Mouse (Mus musculus): ENCODE measurements around the gene Synrg.

Gene Synrg

DNA sequence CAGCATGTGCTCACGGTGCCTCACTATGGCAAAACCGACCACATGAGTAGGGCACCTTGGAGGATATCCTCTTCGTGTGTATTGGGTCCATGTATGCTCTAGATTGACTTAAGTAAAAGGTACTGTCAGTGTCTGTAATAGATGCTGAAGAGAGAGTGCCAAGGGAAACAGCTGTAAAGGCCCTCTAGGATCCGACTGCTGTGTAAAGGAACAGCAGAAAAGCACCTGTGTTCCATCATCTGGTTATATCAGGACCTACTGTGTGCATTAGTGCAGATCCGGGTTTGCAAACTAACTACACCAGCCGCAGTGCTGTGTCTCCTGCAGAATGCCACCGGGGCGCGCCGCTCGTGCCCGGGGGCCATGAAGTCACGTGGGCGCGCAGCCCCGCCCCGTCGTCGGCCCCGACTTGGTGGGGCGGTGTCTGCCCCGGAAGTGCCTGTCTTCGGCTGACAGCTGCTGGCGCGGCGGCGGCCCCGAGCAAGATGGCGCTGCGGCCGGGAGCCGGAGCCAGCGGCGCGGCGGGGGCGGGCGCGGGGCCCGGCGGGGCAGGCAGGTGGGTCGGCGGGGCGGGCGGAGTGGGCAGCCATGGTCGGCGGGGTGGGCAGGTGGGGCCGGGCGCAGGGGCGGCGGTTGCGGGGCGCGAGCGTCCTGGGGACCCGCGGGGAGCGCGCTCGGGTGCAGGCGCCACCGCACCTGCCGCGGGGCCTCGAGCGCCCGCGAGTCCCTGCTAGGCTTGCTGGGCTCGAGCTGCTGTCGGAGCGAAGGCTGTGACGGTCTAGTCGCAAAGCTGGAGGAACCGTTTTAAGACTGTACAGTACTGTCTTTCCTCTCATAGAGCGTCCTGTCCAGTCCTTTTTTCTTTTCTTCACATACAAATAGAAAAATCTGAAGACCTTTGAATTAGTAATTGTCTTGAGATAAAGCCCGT is at the start of gene Synrg:
Gene Synrg, plus strand, starts transcription at position 438 of the 931 bp plus-strand sequence.
- in situ Hi-C loops (cut with MboI; ENCODE audit: low sequenced_read_pairs), result no loop called here

DNA sequence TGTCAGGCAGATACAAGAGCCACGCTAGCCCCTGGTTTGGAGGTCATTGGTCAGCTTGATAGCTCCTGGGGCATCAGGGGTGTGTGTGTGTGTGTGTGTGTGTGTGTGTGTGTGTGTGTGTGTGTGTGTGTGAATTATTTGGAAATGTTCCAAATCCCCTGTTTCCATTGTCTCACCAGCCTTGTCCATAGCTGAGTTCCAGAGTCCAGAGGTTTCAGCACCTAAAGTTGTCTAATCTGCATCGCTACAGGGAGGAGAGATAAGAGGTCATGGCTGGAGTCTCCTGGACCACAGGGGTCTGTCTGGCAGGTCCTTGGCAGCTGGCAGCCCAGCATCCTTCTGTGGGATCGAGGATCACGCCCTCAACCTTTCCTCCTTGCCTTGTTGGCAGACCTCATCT is 49.7 kb upstream of the Synrg start:
- in situ Hi-C loops (cut with MboI; ENCODE audit: low sequenced_read_pairs), result no loop called here

DNA sequence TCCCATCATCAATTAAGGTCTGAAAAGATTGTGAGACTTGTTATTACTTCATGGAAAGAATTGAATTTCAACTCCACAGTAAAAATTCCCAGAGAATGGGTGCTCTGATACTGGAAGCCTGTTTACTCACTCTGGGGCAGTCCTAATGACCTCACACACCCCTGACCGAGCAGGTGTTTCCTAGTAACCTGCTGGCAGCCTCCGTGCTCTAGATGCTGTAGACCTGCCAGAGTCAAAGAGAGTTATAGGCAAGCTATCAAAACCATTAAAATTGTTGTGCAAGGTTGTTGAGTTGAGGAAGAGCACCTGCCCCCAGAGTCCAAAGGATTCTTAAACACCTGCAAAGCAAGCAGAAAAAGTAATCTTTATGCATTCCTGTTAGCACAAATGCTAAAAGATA is 41.6 kb upstream of the Synrg start:
- in situ Hi-C loops (cut with MboI; ENCODE audit: low sequenced_read_pairs), result no loop called here

DNA sequence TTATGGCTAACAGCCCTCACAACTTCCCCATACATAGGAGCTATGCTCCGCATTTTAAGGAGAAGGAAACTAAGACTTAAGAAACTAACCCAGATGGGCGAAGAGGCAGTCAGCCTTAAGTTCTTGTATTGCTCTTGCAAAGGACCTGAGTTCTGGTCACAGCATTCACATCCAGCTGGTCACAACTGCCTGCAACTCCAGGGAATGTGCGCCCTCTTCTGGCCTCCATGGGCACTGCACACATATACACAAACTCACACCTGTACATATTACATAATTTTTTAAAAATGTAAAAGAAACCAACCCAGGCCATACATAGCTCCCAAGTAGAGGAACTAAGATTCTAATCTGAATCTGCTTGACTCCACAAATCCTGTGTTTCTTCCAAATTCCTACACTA is 37.1 kb upstream of the Synrg start:
- in situ Hi-C loops (cut with MboI; ENCODE audit: low sequenced_read_pairs), result no loop called here

DNA sequence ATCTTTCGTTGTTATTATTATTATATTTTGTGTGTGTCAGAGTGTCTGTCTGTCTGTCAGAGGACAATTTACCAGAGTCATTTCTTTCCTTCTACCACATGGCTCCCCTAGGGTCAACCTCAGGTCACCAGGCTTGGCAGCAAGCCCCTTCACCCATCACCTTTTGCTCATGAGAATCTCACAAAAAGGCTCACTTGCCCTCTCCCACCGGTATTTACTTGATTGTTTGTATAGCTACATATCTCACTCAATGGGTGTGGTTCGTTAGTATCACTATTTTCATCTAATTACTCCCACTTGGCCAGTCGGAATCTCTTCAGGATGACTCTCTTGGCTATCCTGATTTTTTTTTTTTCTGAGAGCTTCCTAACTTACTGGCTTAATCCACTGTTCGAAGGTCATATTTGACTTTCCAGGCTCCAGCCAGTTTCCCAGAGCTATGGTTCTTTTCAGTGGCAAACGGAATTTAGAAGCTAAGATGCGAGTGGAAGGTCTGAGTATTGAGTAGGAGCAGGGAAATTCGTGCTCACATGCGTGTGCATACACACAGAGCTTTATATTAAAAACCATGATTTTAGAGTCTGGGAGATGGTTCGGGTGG is 31.6 kb upstream of the Synrg start:
- in situ Hi-C loops (cut with MboI; ENCODE audit: low sequenced_read_pairs), result loop anchor here (10.0 kb wide), 1 partner anchor 128 kb away; no protein-coding TSS in a partner anchor

DNA sequence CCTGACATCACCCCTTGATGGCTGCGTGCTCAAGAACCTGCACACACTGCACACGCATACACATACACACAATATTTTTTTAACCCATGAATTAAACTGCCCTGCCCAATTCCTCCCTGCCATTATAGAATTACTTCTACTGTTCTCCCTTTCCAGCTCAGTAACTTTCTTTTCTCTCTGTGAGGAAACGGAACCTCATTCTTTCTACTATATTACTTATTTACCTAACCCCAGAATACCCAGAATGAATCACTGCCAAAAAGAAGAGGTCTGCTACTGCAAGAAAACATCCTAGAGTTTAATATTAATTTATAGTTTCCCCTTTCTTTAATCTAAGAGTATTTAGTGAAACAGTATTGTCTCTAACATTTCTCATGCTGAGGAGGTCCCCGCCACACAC is 30.9 kb upstream of the Synrg start:
- in situ Hi-C loops (cut with MboI; ENCODE audit: low sequenced_read_pairs), result loop anchor here (10.0 kb wide), 1 partner anchor 129 kb away; no protein-coding TSS in a partner anchor

DNA sequence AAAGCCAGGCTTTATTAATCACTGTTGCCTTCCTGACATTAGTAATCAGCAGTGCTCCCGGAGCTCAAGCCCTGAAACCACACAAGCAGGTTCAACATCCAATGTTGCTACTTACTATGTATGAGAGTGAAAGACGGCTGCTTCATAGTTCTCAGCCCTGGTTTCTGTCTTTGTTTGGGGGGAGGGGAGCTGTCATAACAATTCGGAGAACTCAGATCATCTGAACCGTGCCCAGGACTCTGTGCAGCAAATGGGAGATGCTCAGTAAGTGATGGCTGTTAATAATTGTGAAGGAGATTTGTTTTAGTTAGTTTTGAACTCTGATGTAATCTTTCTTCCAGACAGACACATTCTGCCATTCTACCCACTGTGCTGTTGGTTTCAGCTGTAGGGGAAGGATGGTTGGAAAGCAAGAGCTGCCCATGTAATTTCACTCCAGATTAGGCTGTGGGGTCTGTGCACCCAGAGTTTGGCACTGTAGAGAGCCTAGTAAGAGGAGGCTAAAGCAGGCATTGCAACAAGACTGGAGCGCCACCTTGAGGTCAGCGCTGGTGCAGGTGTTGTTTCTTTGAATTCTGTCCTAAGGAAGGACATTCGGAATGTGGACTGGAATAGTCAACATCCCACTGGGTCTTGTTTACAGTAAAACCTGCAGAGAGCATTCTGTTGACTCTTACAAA is 28.1 kb upstream of the Synrg start:
- in situ Hi-C loops (cut with MboI; ENCODE audit: low sequenced_read_pairs), result loop anchor here (10.0 kb wide), 1 partner anchor 131 kb away; no protein-coding TSS in a partner anchor

DNA sequence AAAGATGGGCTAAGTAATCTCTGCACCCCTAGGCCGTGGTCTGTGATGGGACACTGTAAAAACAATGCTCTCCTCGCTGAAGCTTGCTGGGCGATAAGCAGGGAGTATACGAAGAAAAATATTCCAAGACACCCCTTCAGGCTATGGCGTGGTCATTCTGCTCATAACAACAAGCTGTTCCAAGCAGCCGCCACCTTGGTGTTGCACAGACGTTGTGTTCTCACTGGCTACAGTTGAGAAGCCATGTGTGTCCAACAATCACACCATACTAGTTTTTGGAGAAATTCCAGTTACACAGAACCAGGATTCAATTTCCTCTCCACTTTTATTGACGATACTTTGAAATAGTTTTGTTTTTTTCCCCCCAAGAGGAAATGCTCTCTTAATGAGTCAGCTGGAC is 25.7 kb upstream of the Synrg start:
- in situ Hi-C loops (cut with MboI; ENCODE audit: low sequenced_read_pairs), result loop anchor here (10.0 kb wide), 1 partner anchor 134 kb away; no protein-coding TSS in a partner anchor

DNA sequence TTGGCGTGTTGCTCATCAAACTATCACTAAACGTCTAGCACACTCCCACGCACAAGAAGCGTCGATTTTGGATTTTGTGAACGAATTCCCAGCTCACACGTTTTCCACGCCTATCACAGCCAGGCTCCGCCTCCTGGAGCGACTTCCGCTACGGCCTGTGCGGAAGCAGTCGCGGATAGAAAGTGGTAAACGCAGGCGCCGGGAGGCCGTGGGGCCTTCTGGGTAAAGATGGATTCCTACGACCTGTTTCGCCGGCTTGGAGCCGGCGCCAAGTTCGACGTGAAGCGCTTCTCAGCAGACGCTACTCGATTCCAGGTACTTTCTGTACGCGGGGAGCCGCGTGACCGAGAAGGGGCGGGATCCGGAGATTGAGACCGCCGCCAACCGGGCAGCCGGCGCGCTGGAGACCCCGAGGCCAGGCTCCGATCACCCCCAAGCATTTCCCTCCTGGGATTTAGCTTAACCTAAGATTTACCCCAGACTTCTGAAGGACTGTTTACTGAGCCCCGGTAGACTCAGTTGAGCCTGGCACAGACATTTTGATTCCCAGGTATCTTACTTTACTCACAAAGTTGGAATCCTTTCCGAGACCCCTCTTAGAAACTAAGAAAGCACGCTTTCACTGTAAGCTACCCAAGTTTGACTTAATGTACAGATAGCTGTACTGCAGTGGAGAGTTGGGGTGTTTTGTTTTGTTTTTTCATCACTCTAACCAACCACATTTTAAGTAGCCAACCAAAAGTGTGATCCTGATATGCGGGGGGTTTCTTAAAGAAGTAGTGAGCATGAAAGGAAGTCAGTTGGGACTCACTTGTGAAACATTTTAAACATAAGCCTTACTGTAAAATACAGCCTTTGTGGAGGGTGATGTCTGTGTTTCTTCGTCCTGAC is 22.0 kb upstream of the Synrg start, which contains the start of gene Ddx52:
Gene Ddx52, plus strand, starts transcription at position 113 of the 891 bp plus-strand sequence.
- in situ Hi-C loops (cut with MboI; ENCODE audit: low sequenced_read_pairs), result no loop called here

DNA sequence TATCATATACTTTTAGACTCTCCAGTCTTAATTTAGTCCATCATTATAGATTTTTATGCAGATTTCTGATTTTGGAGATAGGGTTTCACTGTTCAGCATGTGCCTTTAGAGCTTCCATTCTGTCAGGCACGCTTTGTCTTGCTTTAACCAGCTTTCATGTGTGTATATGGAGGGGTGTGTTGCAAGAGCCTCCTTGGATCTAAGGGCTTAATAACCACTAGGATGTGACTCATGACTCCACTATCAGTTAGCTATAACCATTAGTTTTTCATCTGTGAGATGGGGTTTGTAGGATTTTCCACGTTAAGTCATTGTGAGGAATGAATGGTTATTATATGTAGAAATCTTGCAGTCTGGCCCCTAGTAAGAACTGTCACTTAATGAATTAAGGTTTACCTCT is 7.4 kb upstream of the Synrg start:
- in situ Hi-C loops (cut with MboI; ENCODE audit: low sequenced_read_pairs), result no loop called here

DNA sequence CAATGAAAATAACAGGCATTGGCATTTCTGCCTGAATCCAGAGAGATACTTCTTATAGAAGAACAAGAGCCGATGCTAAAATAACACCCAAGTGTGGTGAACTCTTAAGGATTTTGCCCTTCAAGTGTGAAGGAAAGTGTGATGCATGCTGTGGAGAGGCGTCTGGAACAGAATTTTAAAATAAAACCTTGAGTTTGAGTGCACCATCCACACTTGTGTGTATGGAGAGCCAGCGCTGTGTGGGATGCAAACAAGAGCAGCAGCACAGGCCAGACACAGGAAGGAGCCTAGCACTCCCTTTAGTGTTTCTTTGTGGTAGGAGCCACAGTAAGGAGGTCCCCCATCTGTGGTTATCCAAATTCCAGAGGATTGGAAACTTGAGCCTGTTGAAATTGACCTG is 2.2 kb upstream of the Synrg start:
- in situ Hi-C loops (cut with MboI; ENCODE audit: low sequenced_read_pairs), result no loop called here

DNA sequence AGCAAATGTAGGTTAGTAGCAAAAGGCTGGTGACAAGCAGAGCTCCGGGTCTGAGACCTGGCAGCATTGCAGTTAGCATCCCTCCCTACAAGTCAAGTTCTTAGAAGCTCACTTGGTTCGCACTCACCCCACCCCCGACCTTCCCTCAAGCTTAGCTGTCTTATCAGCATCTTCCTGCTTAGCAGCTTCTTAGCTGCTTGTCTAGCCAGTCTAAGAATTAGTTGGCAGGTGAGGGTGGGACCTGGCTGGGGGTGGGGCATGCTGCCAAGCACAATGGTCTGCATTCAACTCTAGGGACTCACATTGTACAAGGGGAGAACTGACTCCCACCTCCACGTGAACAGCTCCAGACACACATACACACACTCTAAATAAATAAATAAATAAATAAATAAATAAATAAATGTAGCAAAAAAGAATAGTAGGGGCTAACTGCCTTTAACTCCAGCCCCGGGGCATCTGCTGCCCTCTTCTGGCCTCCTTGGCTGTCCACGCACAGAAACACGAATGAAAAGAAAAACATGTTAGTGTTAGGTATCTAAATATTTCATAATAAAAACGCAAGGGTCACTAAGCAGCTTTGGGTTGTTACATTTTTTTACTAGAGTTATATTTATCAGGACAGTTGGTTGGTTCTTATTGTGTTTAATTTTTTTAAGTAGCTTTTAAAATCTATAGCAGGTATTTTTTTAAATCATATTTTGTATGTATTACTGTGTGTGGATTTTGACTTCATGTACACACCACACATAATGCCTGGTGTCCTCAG is 3.4 kb downstream of the Synrg start:
- in situ Hi-C loops (cut with MboI; ENCODE audit: low sequenced_read_pairs), result no loop called here

DNA sequence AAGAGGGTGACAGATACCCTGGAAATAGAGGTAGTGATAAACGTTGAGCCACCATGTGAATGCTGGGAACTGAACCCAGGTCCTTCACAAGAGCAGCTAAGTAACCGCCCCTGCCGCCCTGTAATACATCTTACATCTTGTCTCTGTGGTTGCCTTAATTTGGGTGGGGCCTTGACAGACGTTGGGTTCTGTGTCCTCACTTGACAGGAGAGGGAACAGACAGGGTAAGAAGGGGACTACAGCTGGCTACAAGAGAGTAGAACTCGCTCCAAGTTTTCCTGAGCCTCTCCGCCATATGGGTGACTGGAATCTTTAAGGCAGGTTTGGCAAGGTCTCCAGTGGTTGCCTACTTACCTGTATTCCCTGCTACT is 4.0 kb downstream of the Synrg start:
- in situ Hi-C loops (cut with MboI; ENCODE audit: low sequenced_read_pairs), result no loop called here

DNA sequence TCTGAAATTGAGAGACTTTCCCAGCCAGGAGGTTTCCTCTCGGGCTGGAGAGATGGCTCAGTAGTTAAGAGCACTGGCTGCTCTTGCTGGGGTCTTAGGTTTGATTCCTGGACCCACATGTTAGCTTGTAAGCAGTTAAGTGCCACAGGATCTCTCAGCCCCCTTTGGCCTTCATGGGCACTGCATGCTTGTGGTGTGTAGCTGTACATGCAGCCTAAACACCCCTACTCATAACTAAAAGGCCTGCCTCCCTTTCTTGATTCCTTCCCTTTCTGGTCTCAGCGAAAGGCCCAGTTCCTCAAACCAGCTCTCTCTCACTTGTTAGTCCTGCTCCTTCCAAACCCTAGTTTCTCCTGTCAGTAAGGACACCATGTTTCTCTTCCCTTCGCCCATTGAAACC is 4.8 kb downstream of the Synrg start:
- in situ Hi-C loops (cut with MboI; ENCODE audit: low sequenced_read_pairs), result no loop called here

DNA sequence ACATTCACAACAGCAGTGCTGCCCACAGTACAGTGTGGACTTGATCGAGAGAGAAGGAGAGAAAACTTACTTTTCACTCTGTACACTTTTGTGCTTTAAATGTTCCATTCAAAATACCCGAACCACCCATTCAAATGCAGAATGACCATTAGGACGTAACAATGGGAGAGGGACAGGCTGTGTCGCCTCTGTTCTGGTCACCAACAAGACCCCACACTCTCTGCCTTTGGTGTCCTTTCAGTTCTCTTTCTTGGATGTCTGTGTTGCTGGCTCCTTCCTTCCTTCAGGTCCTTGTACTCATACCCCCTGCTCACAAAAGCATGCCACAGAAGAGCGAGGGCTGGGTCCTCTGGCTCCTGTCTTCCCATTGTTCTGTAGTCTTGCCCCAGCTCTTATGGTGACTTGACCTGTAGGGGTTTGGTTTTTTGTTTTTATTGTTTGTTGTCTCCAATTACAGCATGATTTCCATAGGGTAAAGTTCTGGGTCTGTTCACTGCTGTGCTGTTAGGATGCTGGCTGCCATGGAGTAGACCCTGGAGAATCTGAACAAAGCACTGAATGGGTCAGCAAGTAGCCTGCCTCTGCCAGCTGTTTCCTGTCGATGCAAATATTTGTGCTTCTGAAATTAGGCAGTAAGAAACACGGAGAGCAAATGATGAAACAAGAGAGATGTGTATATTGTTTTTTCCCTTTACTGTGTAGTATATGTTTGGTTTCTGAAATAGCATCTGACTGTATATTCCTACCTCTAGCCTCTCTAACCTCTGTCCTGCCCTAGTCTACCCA is 10.5 kb downstream of the Synrg start:
- in situ Hi-C loops (cut with MboI; ENCODE audit: low sequenced_read_pairs), result no loop called here

DNA sequence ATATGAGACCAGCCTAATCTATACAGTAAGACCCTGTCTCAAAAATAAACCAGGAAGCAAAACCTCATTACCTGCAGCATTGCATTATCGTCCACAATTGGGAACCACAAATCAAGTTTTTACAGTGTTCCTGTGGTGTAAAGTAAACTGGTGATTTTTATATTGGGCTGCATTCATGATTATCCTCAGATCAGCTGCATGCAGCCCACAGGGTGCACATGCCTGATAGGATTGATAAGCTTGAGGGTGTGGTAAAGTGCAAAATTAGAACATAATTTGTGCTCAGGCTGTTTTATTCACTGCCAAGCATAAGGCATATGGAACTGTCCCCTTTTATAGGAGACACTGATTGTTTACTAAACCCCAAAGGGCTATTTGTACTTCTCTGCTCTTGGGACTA is 11.3 kb downstream of the Synrg start:
- in situ Hi-C loops (cut with MboI; ENCODE audit: low sequenced_read_pairs), result no loop called here

DNA sequence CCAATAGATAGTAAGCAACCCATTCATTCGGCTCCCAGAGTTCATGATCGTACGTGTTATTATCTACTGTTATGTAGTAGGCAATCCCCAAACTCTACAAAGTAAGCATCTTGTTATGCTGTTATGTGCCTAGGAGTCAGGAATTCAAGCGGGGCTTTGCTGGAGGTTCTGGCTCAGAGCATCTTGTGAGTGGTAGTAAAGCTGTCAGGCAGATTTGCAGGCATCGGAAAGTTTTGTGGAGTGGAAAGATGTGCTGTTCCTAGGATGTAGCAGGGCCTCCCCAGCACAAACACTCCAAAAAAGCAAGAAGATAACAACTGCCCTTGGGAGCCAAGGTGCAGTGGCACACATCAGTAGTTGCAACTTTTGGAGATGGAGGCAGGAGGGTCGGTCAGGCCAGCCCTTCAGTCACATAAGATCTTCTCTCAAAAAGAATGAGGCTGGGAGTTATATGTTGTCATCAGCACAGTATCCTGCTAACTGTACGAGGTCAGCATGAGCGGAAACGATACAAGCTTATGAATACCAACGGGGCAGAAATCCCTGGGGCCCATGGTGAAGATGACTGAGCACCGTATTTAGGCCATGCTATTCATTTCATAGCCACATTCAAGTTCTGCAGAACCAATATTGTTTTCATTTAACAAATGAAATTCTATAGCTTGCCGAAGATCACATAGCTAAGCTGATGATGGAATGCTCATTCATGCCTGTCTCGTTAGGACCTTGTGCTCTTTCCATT is 12.2 kb downstream of the Synrg start:
- in situ Hi-C loops (cut with MboI; ENCODE audit: low sequenced_read_pairs), result no loop called here

DNA sequence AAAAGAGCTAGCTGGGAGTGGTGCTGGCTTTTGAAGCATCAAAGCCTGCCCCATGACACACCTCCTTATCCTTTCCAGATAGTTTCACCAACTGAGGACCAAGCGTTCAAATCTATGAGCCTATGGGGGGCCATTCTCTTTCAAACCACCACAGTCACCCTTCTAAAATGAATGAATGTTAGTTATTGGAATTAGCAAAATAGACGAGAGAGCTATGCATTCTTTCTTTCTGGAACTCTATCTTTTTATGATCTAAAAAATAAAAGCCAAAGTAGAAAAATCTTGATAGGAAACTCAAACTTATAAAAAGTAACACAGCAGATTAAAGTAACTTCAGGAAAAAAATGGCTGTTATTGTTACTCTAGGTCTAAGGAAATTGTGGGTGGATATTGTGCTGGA is 13.6 kb downstream of the Synrg start:
- in situ Hi-C loops (cut with MboI; ENCODE audit: low sequenced_read_pairs), result no loop called here
